Mouse (Mus musculus) stomach, postnatal 0 days (tissue): Measurements from ENCODE around the gene Gtf3c5. TPM values are rescaled to one million over a fixed set of nuclear protein-coding genes. Genes with fewer than 3 reads are reported as not detected.
A peak's percentile ranks its signal among the peaks of the same experiment; 100 is the strongest.

Experiments used
- ATAC-seq: fragments of 200-750 bp; cut with Nextera tagmentation; 2 replicates; pipeline ENCODE4 v1.8.0; 2017; ENCODE audit not compliant: low FRiP score, low TSS enrichment
- DNase-seq: peaks from one replicate; pipeline ENCODE4 v3.0.0-alpha.2; 2016; ENCODE audit warnings: low spot score
- H3K27ac ChIP-seq: fragments of 300-500 bp; sonication (generic); replicated peaks from 2 replicates; pipeline ENCODE4 v1.5.1; 2014; ENCODE audit warnings: mild to moderate bottlenecking, control low read depth
- H3K27me3 ChIP-seq: fragments of 300-500 bp; sonication (generic); 2 replicates; pipeline ENCODE4 v1.6.1; 2014; ENCODE audit warnings: low read length; ENCODE audit not compliant: control insufficient read depth, insufficient read depth
- H3K36me3 ChIP-seq: fragments of 300-500 bp; sonication (generic); 2 replicates; pipeline ENCODE4 v1.6.1; 2014; ENCODE audit warnings: low read length, mixed read lengths; ENCODE audit not compliant: control insufficient read depth, insufficient read depth
- H3K4me1 ChIP-seq: fragments of 300-500 bp; sonication (generic); replicated peaks from 2 replicates; pipeline ENCODE4 v1.6.1; 2014; ENCODE audit warnings: antibody characterized with exemption; ENCODE audit not compliant: control insufficient read depth, insufficient read depth
- H3K4me2 ChIP-seq: fragments of 300-500 bp; sonication (generic); replicated peaks from 2 replicates; pipeline ENCODE4 v1.6.1; 2014; ENCODE audit warnings: low read depth, mild to moderate bottlenecking, control low read depth, moderate library complexity
- H3K4me3 ChIP-seq: fragments of 300-500 bp; sonication (generic); 2 replicates; pipeline ENCODE4 v1.5.1; 2014; ENCODE audit warnings: low read depth, low read length, control low read depth
- H3K9ac ChIP-seq: fragments of 300-500 bp; sonication (generic); 2 replicates; pipeline ENCODE4 v1.6.1; 2014; ENCODE audit warnings: mild to moderate bottlenecking, low read length, control low read depth, mixed read lengths
- H3K9me3 ChIP-seq: fragments of 300-500 bp; sonication (generic); 2 replicates; pipeline ENCODE4 v1.6.1; 2016; ENCODE audit warnings: low read length; ENCODE audit not compliant: control insufficient read depth
- CTCF ChIP-seq: IDR thresholded peaks from 2 replicates; pipeline ENCODE4 v1.5.1; 2016; ENCODE audit warnings: antibody characterized with exemption, low read depth, mild to moderate bottlenecking, moderate library complexity
- EP300 ChIP-seq: optimal IDR thresholded peaks from 2 replicates; pipeline ENCODE3; 2016; ENCODE audit warnings: antibody characterized with exemption
- WGBS: fragments of 180-500 bp; shearing (Covaris S2); extraction: QIAGEN DNeasy Blood & Tissue Kit; methylation state at CpG from one replicate; pipeline ENCODE4 v1.1.7; 2014; 5-methylcytosine and 5-hydroxymethylcytosine counted together
- polyA plus RNA-seq: library from polyadenylated mRNA; unstranded; fragments of >200 nt; fragmentation: Nextera tagmentation; extraction: Ambion mirVana; gene quantifications from 2 replicates; pipeline ENCODE4 v1.2.1, GENCODE M21; 2015

Gtf3c5 gene
- polyA plus RNA-seq, 1 experiment from 2014 or later = 13.1 TPM

DNA sequence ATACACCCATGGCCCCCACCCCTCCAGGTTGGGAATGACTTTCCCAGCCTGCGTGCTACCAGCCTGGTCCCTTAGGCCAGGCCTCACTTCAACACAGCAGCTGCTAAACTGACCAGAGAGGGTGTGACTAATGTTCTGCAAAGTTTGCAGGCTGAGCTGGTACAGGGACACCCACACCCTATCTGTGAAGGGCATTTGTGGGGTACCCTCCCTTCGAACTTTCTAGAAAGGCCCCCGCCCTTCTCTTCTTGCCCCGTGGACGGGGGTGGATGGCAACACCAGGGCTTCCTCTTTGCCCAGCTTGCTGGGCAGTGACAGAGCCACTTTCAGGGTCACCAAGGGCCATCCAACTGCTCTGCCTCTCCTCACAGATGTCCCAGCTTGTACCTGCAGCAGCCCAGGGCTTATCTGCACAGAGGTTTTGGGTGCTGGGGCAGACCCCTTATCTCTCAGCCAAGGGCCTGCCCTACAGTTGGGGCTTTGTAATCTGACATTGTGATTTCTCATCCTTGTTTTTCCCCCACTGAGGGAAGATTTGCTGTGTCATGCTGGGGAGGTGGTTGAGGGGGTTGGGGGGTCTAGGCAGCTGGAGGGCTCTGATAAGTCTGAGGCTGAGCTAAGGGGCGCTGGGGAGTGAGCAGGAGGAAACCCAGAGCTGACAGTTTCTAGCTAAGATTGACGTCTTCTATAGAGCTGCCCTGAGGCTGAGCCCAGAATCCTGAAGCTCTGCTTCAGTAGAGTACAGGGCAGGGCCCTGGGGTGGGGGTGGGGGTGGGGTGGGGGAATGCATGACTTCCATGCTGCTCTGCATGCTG is 14.4 kb upstream of the Gtf3c5 start:
- no peak overlapping the region for H3K4me3 ChIP-seq
- H3K9ac ChIP-seq = no peak overlapping the region
- WGBS = 66% methylated on average over 7 of the region's 7 CpGs
- no peak for DNase-seq
- H3K36me3 ChIP-seq = no peaks in the 10 kb centered on the region
- H3K4me2 ChIP-seq = no peak overlapping the region
- no peak overlapping the region for H3K27ac ChIP-seq
- no peak for ATAC-seq
- H3K27me3 ChIP-seq = no peaks in the 10 kb centered on the region
- H3K4me1 ChIP-seq = no peaks in the 10 kb centered on the region
- no peak for TF ChIP-seq CTCF
- no peaks in the 10 kb centered on the region for H3K9me3 ChIP-seq

DNA sequence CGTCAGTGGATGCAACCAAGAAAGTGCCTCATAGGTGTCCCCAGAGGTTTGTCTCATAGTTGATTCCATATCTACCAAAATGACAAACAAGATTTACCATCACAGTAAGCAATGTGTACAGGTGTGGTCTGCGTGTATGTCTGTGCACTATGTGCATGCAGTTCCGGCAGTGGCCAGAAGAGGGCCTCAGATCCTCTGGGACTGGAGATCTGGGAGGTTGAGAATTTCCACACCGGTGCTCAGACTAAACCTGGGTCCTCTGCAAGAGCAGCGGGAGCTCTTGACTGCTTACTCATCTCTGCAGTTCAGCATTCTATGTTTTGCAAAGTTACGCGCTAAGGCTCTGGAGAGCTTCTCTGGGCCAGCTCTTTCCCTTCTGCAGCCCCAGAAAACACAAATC is 13.4 kb upstream of the Gtf3c5 start:
- Histone ChIP-seq H3K4me3 (no peak overlapping the region), H3K36me3 (no peaks in the 10 kb centered on the region), H3K9ac (no peak overlapping the region), H3K4me2 (no peak overlapping the region), H3K27me3 (no peaks in the 10 kb centered on the region), H3K9me3 (no peaks in the 10 kb centered on the region), H3K4me1 (no peaks in the 10 kb centered on the region), H3K27ac (no peak overlapping the region)
- TF ChIP-seq CTCF (peak; percentile 48), EP300 (no peak)
- ATAC-seq = no peak
- DNase-seq = no peak
- WGBS = 92% methylated on average over 7 of the region's 7 CpGs

DNA sequence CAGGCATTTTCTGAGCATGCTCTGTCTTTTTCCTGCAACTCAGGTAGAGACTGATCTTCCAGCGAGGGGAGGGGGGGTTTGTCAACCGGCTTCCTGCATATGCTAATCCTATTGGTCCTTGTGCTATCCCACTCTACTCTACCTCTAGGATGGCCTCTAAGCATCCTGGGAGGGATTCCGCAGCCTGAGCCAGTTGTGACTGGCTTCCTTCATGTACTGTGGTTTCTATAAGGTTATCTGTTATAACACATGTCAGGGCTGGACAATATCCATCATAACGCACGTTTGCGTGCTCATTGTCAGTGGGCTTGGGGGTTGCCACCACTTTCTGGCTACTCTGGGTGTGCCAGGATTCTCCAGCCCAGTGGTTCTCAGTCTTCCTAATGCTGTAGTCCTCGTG is 12.5 kb upstream of the Gtf3c5 start:
- DNase-seq = no peak
- H3K9me3 ChIP-seq = no peaks in the 10 kb centered on the region
- H3K27ac ChIP-seq = no peak overlapping the region
- no peak overlapping the region for H3K4me3 ChIP-seq
- H3K27me3 ChIP-seq = no peaks in the 10 kb centered on the region
- H3K4me2 ChIP-seq = no peak overlapping the region
- H3K9ac ChIP-seq = no peak overlapping the region
- H3K4me1 ChIP-seq = no peaks in the 10 kb centered on the region
- TF ChIP-seq CTCF = no peak
- no peak for TF ChIP-seq EP300
- no peaks in the 10 kb centered on the region for H3K36me3 ChIP-seq
- 72% methylated on average over 7 of the region's 7 CpGs for WGBS
- ATAC-seq = no peak

DNA sequence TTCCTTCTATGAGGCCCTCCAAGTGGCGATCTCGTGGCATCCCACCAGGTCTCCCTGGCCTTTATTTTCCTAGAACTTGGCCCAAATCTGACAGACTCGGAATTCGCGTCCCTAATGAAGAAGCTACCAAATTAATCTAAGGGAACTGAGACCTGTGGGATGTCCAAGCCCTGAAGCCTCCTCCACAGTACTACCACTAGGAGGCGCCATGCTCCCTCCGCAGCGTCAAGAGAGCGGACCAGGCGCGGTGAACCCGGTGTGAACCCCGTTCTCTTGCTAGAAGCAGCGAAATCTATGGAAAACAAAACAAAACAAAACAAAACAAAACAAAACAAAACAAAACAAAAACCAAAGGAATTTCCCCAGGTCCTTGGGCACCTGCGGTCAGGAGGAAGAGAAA is 9.3 kb upstream of the Gtf3c5 start:
- no peaks in the 10 kb centered on the region for H3K27me3 ChIP-seq
- no peak overlapping the region for H3K4me2 ChIP-seq
- H3K36me3 ChIP-seq = no peaks in the 10 kb centered on the region
- H3K9me3 ChIP-seq = no peaks in the 10 kb centered on the region
- no peak overlapping the region for H3K27ac ChIP-seq
- peak; percentile 72 for DNase-seq
- TF ChIP-seq EP300 = no peak
- TF ChIP-seq CTCF = peak; percentile 92
- no peak overlapping the region for H3K4me3 ChIP-seq
- no peak overlapping the region for H3K9ac ChIP-seq
- ATAC-seq = 0 out of 2 replicates have a peak, but pooled peaks have one; percentile 68
- WGBS = 12% methylated on average over 15 of the region's 15 CpGs
- no peaks in the 10 kb centered on the region for H3K4me1 ChIP-seq

DNA sequence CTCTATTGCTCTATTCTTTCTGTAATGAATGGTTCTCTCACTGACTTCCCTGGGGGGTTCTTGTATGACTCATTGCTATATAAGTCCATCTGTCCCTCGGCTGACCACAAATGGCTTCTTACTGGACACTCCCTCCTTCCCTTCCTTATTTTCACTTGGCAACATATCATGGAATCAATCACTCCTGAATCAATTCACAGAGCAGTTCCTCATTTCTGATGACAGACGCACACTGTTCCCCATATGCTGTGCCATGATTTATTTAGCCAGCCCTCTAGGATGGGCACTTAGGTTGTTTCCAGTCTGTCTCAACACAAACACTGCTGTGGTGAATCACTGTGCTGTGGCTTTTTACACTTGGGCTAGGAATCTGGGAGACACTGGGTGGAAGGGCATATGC is 7.9 kb upstream of the Gtf3c5 start:
- H3K27ac ChIP-seq = no peak overlapping the region
- H3K4me3 ChIP-seq = no peak overlapping the region
- no peak overlapping the region for H3K9ac ChIP-seq
- 66% methylated on average over 2 of the region's 2 CpGs for WGBS
- H3K9me3 ChIP-seq = no peaks in the 10 kb centered on the region
- peak; percentile 48 for ATAC-seq
- TF ChIP-seq CTCF (no peak), EP300 (no peak)
- H3K36me3 ChIP-seq = no peaks in the 10 kb centered on the region
- no peak overlapping the region for H3K4me2 ChIP-seq
- no peak for DNase-seq
- H3K4me1 ChIP-seq = no peaks in the 10 kb centered on the region
- no peaks in the 10 kb centered on the region for H3K27me3 ChIP-seq

DNA sequence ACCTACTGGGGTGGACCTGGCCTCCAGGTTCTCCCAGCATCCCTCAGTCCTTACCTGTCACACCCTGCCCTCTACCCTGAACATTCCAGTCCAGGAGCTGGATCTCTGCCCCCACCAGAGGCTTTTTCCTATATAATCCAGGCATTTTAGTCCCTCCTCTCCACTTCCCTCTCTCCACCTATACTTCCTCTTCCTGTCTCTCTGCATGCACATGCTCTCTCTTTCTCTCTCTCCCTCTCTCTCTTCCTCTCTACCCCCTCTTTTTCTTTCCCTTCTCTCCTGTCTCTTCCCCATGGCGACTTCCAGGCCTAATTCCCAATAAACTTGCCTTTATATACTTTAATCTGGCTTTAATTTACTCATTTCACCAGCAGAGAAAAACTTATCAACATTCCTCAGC is 5.0 kb upstream of the Gtf3c5 start:
- Histone ChIP-seq H3K36me3 (no peaks in the 10 kb centered on the region), H3K27ac (no peak overlapping the region), H3K27me3 (no peaks in the 10 kb centered on the region), H3K4me2 (no peak overlapping the region), H3K4me3 (no peak overlapping the region), H3K4me1 (no peaks in the 10 kb centered on the region), H3K9me3 (no peaks in the 10 kb centered on the region), H3K9ac (no peak overlapping the region)
- ATAC-seq = no peak
- no peak for DNase-seq
- TF ChIP-seq CTCF = no peak
- no peak for TF ChIP-seq EP300
- WGBS = 33% methylated on average over 1 of the region's 1 CpGs
